Mouse (Mus musculus) adrenal gland, adult 18-20 months (tissue): Measurements from ENCODE around the gene Serpinc1. TPM values are rescaled to one million over a fixed set of nuclear protein-coding genes. Genes with fewer than 3 reads are reported as not detected.

Experiments used
- DNase-seq, 2 experiments: peaks; one replicate each; pipeline ENCODE4 v3.0.0; 2021 to 2022; ENCODE audit warnings: low spot score in 2 of 2
- total RNA-seq, 2 experiments: library from RNA; stranded (reverse); gene quantifications; 1 replicate in 1 of 2; 2 replicates in 1 of 2; pipeline ENCODE4 v1.2.3; 2021

Serpinc1 gene
- total RNA-seq, 2 experiments from 2014 or later = 0.80 to 1.7 TPM

DNA sequence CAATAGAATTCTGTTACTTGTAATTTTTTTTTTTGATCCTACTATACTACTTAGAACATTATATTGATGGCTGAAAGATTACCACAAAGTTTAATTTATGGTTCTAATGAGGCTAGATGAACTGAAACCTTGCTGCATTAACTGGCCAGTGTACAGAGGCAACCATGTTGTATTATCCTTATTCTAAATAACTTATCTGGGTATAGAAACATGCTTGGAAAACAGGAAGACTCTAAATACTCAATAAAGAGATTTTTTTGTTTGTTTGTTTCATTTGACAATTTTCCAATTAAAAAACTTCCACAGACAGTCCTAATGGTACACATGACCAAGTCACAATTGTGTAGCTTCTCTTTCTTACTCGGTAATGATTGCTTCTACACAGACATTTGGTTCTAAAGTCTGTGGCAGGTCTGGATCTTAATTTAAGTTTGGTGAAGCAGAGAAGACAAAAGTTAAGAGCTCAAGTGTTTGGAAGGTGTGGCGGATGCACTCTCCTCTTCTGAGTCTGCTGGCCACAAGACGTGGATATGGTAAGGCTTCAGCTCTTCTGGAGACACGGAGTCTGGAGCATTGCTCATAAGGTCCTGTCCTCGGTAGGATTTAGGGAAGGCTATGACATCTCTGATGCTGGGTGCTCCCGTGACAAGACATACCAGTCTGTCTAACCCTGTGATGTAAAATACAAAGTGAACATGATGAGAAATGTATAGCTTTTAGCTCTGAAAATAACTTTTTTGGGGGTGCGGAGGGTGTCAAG is 63.1 kb downstream of the Serpinc1 start:
- no peak for DNase-seq

DNA sequence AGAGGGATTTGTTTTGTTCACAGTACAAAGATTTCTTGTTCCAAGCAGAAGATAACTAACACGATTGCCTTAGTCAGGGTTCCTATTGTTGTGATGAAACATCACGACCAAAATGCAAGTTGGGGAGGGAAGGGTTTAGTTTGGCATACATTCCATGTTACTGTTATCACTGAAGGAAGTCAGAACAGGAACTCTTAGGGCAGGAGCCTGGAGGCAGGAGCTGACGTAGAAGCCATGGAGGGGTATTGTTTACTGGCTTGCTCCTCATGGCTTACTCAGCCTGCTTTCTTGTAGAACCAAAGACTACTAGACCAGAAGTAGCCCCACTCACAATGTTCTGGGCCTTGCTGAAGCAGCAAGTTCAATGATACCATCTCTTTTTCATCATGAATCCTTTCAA is 68.6 kb downstream of the Serpinc1 start:
- no peak for DNase-seq

Other genes starting within 250 kb of the Serpinc1 start
- gene Rabgap1l, start 185.4 kb upstream of the Serpinc1 start, total RNA-seq = 10 to 100 TPM; 26.4 to 30.6 TPM
- 10 to 100 TPM; 45.3 to 47.8 TPM for gene Rc3h1, start 72.2 kb upstream of the Serpinc1 start, total RNA-seq
- 10 to 100 TPM; 11.1 to 12.9 TPM for gene Zbtb37, start 56.3 kb downstream of the Serpinc1 start, total RNA-seq
- gene Dars2, start 92.1 kb downstream of the Serpinc1 start, total RNA-seq = 10 to 100 TPM; 24.3 to 27.5 TPM
- gene Cenpl, start 92.1 kb downstream of the Serpinc1 start, total RNA-seq = 1 to 10 TPM; 1.8 to 1.9 TPM
- 10 to 100 TPM; 11.7 to 13.6 TPM for gene Klhl20, start 152.9 kb downstream of the Serpinc1 start, total RNA-seq
- gene Ankrd45, start 164.1 kb downstream of the Serpinc1 start, total RNA-seq = 1 to 10 TPM; 4.7 to 9.2 TPM
- gene Tex50, start 180.7 kb downstream of the Serpinc1 start, total RNA-seq = not detected